Mouse (Mus musculus): ENCODE data around the gene Gabarapl2.

DNA sequence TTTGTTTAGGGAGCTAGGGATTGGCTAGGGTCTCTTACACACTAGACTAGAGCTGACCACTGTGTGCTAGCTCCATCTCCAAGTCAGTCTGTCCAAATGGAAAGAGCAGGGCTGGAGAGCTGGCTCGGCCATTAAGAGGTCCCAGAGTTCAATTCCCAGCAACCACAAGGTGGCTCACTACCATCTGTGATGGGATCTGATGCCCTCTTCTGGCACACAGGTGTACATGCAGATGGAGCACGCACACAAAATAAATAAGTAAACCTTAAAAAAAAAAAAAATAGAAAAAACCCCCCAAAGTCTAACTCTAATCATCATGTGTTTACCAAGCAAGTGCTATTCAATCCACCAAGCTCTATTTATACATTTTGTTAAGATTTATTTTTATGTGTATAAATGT, 20.8 kb upstream of the Gabarapl2 start:
- TF ChIP-seq CTCF (IDR thresholded peaks at IDR 0.05; ENCODE audit: extremely low read depth, insufficient read depth, low read length) (0 out of 2 replicates have a peak, but pooled peaks have one; percentile 4), POLR2A (IDR thresholded peaks at IDR 0.05; ENCODE audit: extremely low read depth, insufficient read depth, low read length) (no peak)

Measured in cortical plate, adult 2 months (tissue).